Mouse (Mus musculus): ENCODE measurements at regions not wholly inside any gene's neighbourhood (a gene's known extent, or its start where the extent isn't known, plus 50 kb on each side); places are given as distances from the start of the nearest gene placed in this dataset.

- DNase-seq (ENCODE audit: low spot score): no peak
Observed at GRCm38 (mm10) chr9:92856410-92857083, 314.5 kb downstream of the Plod2 start.

- no peak for DNase-seq (ENCODE audit: low spot score)
Observed at GRCm38 (mm10) chr9:92865822-92866221, 323.8 kb downstream of the Plod2 start.

- peak; percentile 44 for DNase-seq (ENCODE audit: low spot score)
Observed at GRCm38 (mm10) chr9:92878589-92878988, 336.6 kb downstream of the Plod2 start.

GRCm38 (mm10) chr9:92879812-92880211 is 337.8 kb downstream of the Plod2 start:
- no peak for DNase-seq (ENCODE audit: low spot score)

GRCm38 (mm10) chr9:92882251-92882832 is 340.3 kb downstream of the Plod2 start:
- DNase-seq (ENCODE audit: low spot score): no peak

- no peak for DNase-seq (ENCODE audit: low spot score)
Observed at GRCm38 (mm10) chr9:92890063-92890462, 348.0 kb downstream of the Plod2 start.

GRCm38 (mm10) chr9:92899733-92900132 is 357.7 kb downstream of the Plod2 start:
- no peak for DNase-seq (ENCODE audit: low spot score)

- DNase-seq (ENCODE audit: low spot score): no peak
Observed at GRCm38 (mm10) chr9:92907102-92907501, 365.1 kb downstream of the Plod2 start.

- no peak for DNase-seq (ENCODE audit: low spot score)
Observed at GRCm38 (mm10) chr9:92919396-92919795, 377.4 kb downstream of the Plod2 start.

- DNase-seq (ENCODE audit: low spot score): no peak
Observed at GRCm38 (mm10) chr9:92930231-92930966, 388.4 kb downstream of the Plod2 start.

- no peak for DNase-seq (ENCODE audit: low spot score)
Observed at GRCm38 (mm10) chr9:92937802-92938201, 395.8 kb downstream of the Plod2 start.

GRCm38 (mm10) chr9:92950092-92950491 is 408.1 kb downstream of the Plod2 start:
- DNase-seq (ENCODE audit: low spot score): no peak

- DNase-seq (ENCODE audit: low spot score): no peak
Observed at GRCm38 (mm10) chr9:92963275-92963674, 421.3 kb downstream of the Plod2 start.

- DNase-seq (ENCODE audit: low spot score): no peak
Observed at GRCm38 (mm10) chr9:92991759-92992158, 449.7 kb downstream of the Plod2 start.

- DNase-seq (ENCODE audit: low spot score): no peak
Observed at GRCm38 (mm10) chr9:92996156-92996555, 454.1 kb downstream of the Plod2 start.

GRCm38 (mm10) chr9:93005182-93005953 is 463.3 kb downstream of the Plod2 start:
- no peak for DNase-seq (ENCODE audit: low spot score)

GRCm38 (mm10) chr9:93008511-93009302 is 466.7 kb downstream of the Plod2 start:
- no peak for DNase-seq (ENCODE audit: low spot score)

- no peak for DNase-seq (ENCODE audit: low spot score)
Observed at GRCm38 (mm10) chr9:93044298-93044912, 502.4 kb downstream of the Plod2 start.

- DNase-seq (ENCODE audit: low spot score): no peak
Observed at GRCm38 (mm10) chr9:93072140-93072539, 530.1 kb downstream of the Plod2 start.

GRCm38 (mm10) chr9:93083114-93083513 is 541.1 kb downstream of the Plod2 start:
- DNase-seq (ENCODE audit: low spot score): no peak

GRCm38 (mm10) chr9:93098008-93098581 is 556.1 kb downstream of the Plod2 start:
- DNase-seq (ENCODE audit: low spot score): no peak

Data from ovary, postnatal 14 days (tissue).